Mouse (Mus musculus) 416B (cell line): ENCODE data around the gene T2.
A peak's percentile ranks its signal among the peaks of the same experiment; 100 is the strongest.
"Not testable (repeated sequence)": the region's sequence is repeated elsewhere in the genome, so short reads cannot be mapped to it uniquely, and the experiment has no call there.

ENCODE experiments used
- DNase-seq: peaks from one replicate; pipeline ENCODE4 v3.0.0; 2011; ENCODE audit warnings: low read depth

T2 gene

GRCm38 (mm10) chr17:8367514-8368480, 12.0 kb downstream of the T2 start:
- DNase-seq, result no peak

GRCm38 (mm10) chr17:8368570-8368969, 12.8 kb downstream of the T2 start:
- DNase-seq, result no peak

- DNase-seq, result no peak
Measured at GRCm38 (mm10) chr17:8369171-8369570, 13.4 kb downstream of the T2 start.

- no peak for DNase-seq
Measured at GRCm38 (mm10) chr17:8370634-8371229, 14.9 kb downstream of the T2 start.

- DNase-seq, result peak; percentile 95
Measured at GRCm38 (mm10) chr17:8371834-8372233, 16.0 kb downstream of the T2 start.

- peak; percentile 90 for DNase-seq
Measured at GRCm38 (mm10) chr17:8372286-8373046, 16.7 kb downstream of the T2 start.

GRCm38 (mm10) chr17:8377298-8377697, 21.5 kb downstream of the T2 start:
- peak; percentile 51 for DNase-seq

- DNase-seq, result peak; percentile 72
Measured at GRCm38 (mm10) chr17:8385441-8385840, 29.6 kb downstream of the T2 start.

GRCm38 (mm10) chr17:8388463-8388862, 32.7 kb downstream of the T2 start:
- DNase-seq, result no peak

- no peak for DNase-seq
Measured at GRCm38 (mm10) chr17:8388990-8389789, 33.4 kb downstream of the T2 start.

GRCm38 (mm10) chr17:8389790-8390095, 34.0 kb downstream of the T2 start:
- DNase-seq, result no peak

GRCm38 (mm10) chr17:8390487-8390886, 34.7 kb downstream of the T2 start:
- DNase-seq, result peak; percentile 22

GRCm38 (mm10) chr17:8396371-8396770, 40.6 kb downstream of the T2 start:
- no peak for DNase-seq

GRCm38 (mm10) chr17:8397946-8398345, 42.2 kb downstream of the T2 start:
- no peak for DNase-seq

GRCm38 (mm10) chr17:8403932-8404331, 48.1 kb downstream of the T2 start:
- not testable (repeated sequence) for DNase-seq

GRCm38 (mm10) chr17:8406285-8406684, 50.5 kb downstream of the T2 start:
- no peak for DNase-seq

GRCm38 (mm10) chr17:8408002-8408401, 52.2 kb downstream of the T2 start:
- not testable (repeated sequence) for DNase-seq

- DNase-seq, result peak; percentile 29
Measured at GRCm38 (mm10) chr17:8408589-8409295, 53.0 kb downstream of the T2 start.

GRCm38 (mm10) chr17:8410330-8410729, 54.5 kb downstream of the T2 start:
- no peak for DNase-seq

GRCm38 (mm10) chr17:8413656-8414055, 57.9 kb downstream of the T2 start:
- DNase-seq, result no peak

GRCm38 (mm10) chr17:8415533-8415932, 59.7 kb downstream of the T2 start:
- no peak for DNase-seq
